Mouse (Mus musculus) heart, postnatal 0 days (tissue): ENCODE results near the gene Slc9c1. TPM values are rescaled to one million over a fixed set of nuclear protein-coding genes. Genes with fewer than 3 reads are reported as not detected.

Experiments used
- ATAC-seq: fragments of 200-750 bp; cut with Nextera tagmentation; 2 replicates; pipeline ENCODE4 v1.8.0; 2017; ENCODE audit warnings: low read depth, moderate number of reproducible peaks, moderate library complexity; ENCODE audit not compliant: insufficient read depth
- DNase-seq: peaks from one replicate; pipeline ENCODE4 v3.0.0-alpha.2; 2016; ENCODE audit warnings: low spot score
- H3K27ac ChIP-seq: fragments of 300-500 bp; sonication (generic); 2 replicates; pipeline ENCODE4 v1.5.1; 2014; ENCODE audit warnings: low read depth, mild to moderate bottlenecking
- H3K27me3 ChIP-seq: fragments of 300-500 bp; sonication (generic); 2 replicates; pipeline ENCODE4 v1.6.1; 2014; ENCODE audit warnings: low read length, mixed read lengths; ENCODE audit not compliant: control insufficient read depth, insufficient read depth
- H3K36me3 ChIP-seq: fragments of 300-500 bp; sonication (generic); replicated peaks from 2 replicates; pipeline ENCODE4 v1.6.1; 2014; ENCODE audit warnings: low read length, mixed read lengths; ENCODE audit not compliant: control insufficient read depth, insufficient read depth
- H3K4me1 ChIP-seq: fragments of 300-500 bp; sonication (generic); 2 replicates; pipeline ENCODE4 v1.6.1; 2014; ENCODE audit warnings: antibody characterized with exemption; ENCODE audit not compliant: control insufficient read depth, insufficient read depth
- H3K4me2 ChIP-seq: fragments of 300-500 bp; sonication (generic); 2 replicates; pipeline ENCODE4 v1.6.1; 2014; ENCODE audit warnings: low read depth, mild to moderate bottlenecking, low read length, moderate library complexity
- H3K4me3 ChIP-seq: fragments of 300-500 bp; sonication (generic); 2 replicates; pipeline ENCODE4 v1.5.1; 2014; ENCODE audit warnings: low read depth, low read length
- H3K9ac ChIP-seq: fragments of 300-500 bp; sonication (generic); replicated peaks from 2 replicates; pipeline ENCODE4 v1.6.1; 2014; ENCODE audit warnings: low read depth, low read length, mixed read lengths
- H3K9me3 ChIP-seq: fragments of 300-500 bp; sonication (generic); replicated peaks from 2 replicates; pipeline ENCODE4 v1.6.1; 2016; ENCODE audit warnings: low read length; ENCODE audit not compliant: control insufficient read depth
- CTCF ChIP-seq: IDR thresholded peaks from 2 replicates; pipeline ENCODE4 v1.5.1; 2016; ENCODE audit warnings: antibody characterized with exemption, control low read depth, low read depth
- EP300 ChIP-seq: IDR thresholded peaks from 2 replicates; pipeline ENCODE4 v1.6.1; 2016; ENCODE audit warnings: antibody characterized with exemption, low read depth
- WGBS: fragments of 180-500 bp; shearing (Covaris S2); extraction: QIAGEN DNeasy Blood & Tissue Kit; methylation state at CpG from one replicate; pipeline ENCODE4 v1.1.7; 2014; 5-methylcytosine and 5-hydroxymethylcytosine counted together
- polyA plus RNA-seq: library from polyadenylated mRNA; unstranded; fragments of >200 nt; fragmentation: Nextera tagmentation; extraction: Ambion mirVana; gene quantifications from 2 replicates; pipeline ENCODE4 v1.2.1, GENCODE M21; 2015
- total RNA-seq: library from RNA; depleted of rRNA; stranded (reverse); fragments of >200 nt; gene quantifications from 2 replicates; pipeline ENCODE4 v1.2.3, GENCODE M21; 2014; ENCODE audit warnings: low replicate concordance

The Slc9c1 gene
- total and polyA plus RNA-seq, 2 experiments from 2014 or later: not detected

- Histone ChIP-seq H3K27me3 (no peaks in the 10 kb centered on the region), H3K4me2 (no peak overlapping the region), H3K27ac (no peak overlapping the region), H3K9me3 (no peaks in the 10 kb centered on the region), H3K4me3 (no peak overlapping the region), H3K36me3 (no peaks in the 10 kb centered on the region), H3K4me1 (no peaks in the 10 kb centered on the region), H3K9ac (no peak overlapping the region)
- TF ChIP-seq CTCF: no peak
- no peak for TF ChIP-seq EP300
- no peak for ATAC-seq
- DNase-seq: no peak
Observed at GRCm38 (mm10) chr16:45542108-45542507, 7.0 kb downstream of the Slc9c1 start.

GRCm38 (mm10) chr16:45544341-45544740 lies 9.2 kb downstream of the Slc9c1 start:
- TF ChIP-seq CTCF (no peak), EP300 (no peak)

GRCm38 (mm10) chr16:45547982-45548381 lies 12.9 kb downstream of the Slc9c1 start:
- Histone ChIP-seq H3K4me3 (no peak overlapping the region), H3K4me1 (no peaks in the 10 kb centered on the region), H3K9ac (no peak overlapping the region), H3K4me2 (no peak overlapping the region), H3K27ac (no peak overlapping the region), H3K27me3 (no peaks in the 10 kb centered on the region), H3K9me3 (no peaks in the 10 kb centered on the region), H3K36me3 (no peaks in the 10 kb centered on the region)
- no peak for DNase-seq
- no peak for TF ChIP-seq CTCF
- TF ChIP-seq EP300: no peak
- ATAC-seq: no peak

More at GRCm38 (mm10) chr16:45544341-45544740, 9.2 kb downstream of the Slc9c1 start:
- no peak for DNase-seq
- Histone ChIP-seq H3K27ac (no peak overlapping the region), H3K4me3 (no peak overlapping the region), H3K4me2 (no peak overlapping the region), H3K36me3 (no peaks in the 10 kb centered on the region), H3K9me3 (no peaks in the 10 kb centered on the region), H3K9ac (no peak overlapping the region), H3K27me3 (no peaks in the 10 kb centered on the region), H3K4me1 (no peaks in the 10 kb centered on the region)
- no peak for ATAC-seq
- 53% methylated on average over 3 of the region's 3 CpGs for WGBS

GRCm38 (mm10) chr16:45551579-45551978 lies 16.5 kb downstream of the Slc9c1 start:
- no peaks in the 10 kb centered on the region for H3K27me3 ChIP-seq
- no peak for DNase-seq
- H3K4me2 ChIP-seq: no peak overlapping the region
- WGBS: 70% methylated on average over 2 of the region's 2 CpGs
- no peak overlapping the region for H3K27ac ChIP-seq
- H3K9ac ChIP-seq: no peak overlapping the region
- no peaks in the 10 kb centered on the region for H3K9me3 ChIP-seq
- no peak for ATAC-seq
- H3K4me1 ChIP-seq: no peaks in the 10 kb centered on the region
- no peaks in the 10 kb centered on the region for H3K36me3 ChIP-seq
- no peak overlapping the region for H3K4me3 ChIP-seq
- TF ChIP-seq CTCF (no peak), EP300 (no peak)

- Histone ChIP-seq H3K9me3 (no peaks in the 10 kb centered on the region), H3K4me2 (no peak overlapping the region), H3K9ac (no peak overlapping the region), H3K4me1 (no peaks in the 10 kb centered on the region), H3K36me3 (no peaks in the 10 kb centered on the region), H3K27me3 (no peaks in the 10 kb centered on the region), H3K4me3 (no peak overlapping the region), H3K27ac (no peak overlapping the region)
- TF ChIP-seq CTCF: no peak
- DNase-seq: no peak
- 41% methylated on average over 3 of the region's 3 CpGs for WGBS
- no peak for ATAC-seq
Observed at GRCm38 (mm10) chr16:45561747-45562146, 26.6 kb downstream of the Slc9c1 start.

- Histone ChIP-seq H3K9me3 (no peaks in the 10 kb centered on the region), H3K4me2 (no peak overlapping the region), H3K36me3 (no peaks in the 10 kb centered on the region), H3K27me3 (no peaks in the 10 kb centered on the region), H3K9ac (no peak overlapping the region), H3K4me1 (0 out of 2 replicates have a peak, but pooled peaks cover 4% of the 10 kb centered on the region), H3K4me3 (no peak overlapping the region), H3K27ac (no peak overlapping the region)
- DNase-seq (no peak), ATAC-seq (no peak)
- TF ChIP-seq EP300 (no peak), CTCF (no peak)
- 40% methylated on average over 3 of the region's 3 CpGs for WGBS
Observed at GRCm38 (mm10) chr16:45572307-45572706, 37.2 kb downstream of the Slc9c1 start.
